Mouse (Mus musculus): Measurements from ENCODE around the gene Sae1. TPM values are rescaled to one million over a fixed set of nuclear protein-coding genes. Genes with fewer than 3 reads are reported as not detected.

Gene Sae1
- 22.5 and 31.0 TPM in 2 replicates for polyA plus RNA-seq (2012; ENCODE audit: insufficient read depth, insufficient read length, missing spikeins)

DNA sequence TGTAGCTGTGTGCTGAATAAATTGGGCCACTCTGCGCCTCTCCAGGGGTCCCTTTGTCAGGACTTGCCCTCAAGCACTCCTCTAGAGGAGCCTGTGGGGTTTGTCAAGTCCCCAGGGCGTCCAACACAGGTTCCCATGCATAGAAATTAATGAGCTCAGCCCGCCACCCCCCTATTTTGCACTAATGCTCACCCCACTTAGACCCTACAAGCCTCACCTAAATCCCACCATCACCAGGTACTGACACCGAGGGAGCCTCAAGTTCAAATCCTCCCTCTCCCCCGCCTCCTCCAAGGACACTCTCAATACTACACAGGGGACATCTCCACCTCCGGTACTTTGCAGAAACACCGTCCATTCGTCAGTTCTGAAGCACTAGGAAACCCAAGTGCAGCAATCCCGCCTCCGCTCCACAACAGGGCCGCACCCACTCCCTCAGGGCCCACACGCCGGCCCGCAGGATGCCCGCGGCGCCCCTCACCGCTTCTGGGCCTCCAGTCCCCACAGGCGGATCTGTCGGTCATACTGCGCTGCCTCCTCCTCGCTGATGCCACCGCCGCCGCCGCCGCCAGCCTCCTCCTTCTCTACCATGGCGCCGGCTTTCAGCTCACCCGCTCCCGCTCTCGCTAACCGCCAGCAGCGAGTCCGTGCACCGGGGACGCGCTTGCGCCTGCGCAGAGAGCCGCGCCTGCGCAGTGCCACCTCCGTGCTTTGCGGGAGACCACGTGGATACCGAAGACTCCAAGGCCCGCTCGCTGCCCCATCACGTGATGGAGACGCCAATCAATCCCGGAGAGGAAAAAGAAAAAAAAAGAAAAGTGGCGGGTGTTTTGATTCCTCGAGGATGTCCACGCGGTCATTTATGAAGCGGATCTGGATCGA, at the start of gene Sae1:
TSS of gene Sae1 (minus strand) at position 647 of the 882 bp plus-strand sequence.
- Histone ChIP-seq H3K4me3 (ENCODE audit: insufficient read depth, low read depth, low read length) (peak within 1 kb of the TSS; percentile 88), H3K4me1 (ENCODE audit: control insufficient read depth, insufficient read depth, insufficient read length, low read length) (no peaks in the 10 kb centered on the region), H3K27ac (replicated peaks; ENCODE audit: low read depth, low read length) (peak within 1 kb of the TSS; percentile 62; the same call in 1 of the 2 replicates)

DNA sequence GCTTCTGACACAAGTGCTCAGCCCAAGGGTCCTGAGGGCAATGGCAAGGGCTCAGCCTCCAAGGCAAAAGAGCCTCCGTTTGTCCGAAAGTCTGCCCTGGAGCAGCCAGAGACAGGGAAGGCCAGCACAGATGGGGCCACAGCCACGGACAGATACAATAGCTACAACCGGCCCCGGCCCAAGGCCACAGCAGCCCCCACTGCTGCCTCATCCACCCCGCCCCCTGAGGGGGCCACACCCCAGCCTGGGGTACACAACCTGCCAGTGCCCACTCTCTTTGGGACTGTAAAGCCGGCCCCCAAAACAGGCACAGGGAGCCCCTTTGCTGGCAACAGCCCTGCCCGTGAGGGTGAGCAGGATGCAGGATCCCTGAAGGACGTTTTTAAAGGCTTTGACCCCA, 47.5 kb upstream of the Sae1 start:
- Histone ChIP-seq H3K4me3 (ENCODE audit: insufficient read depth, low read depth, low read length) (no peak overlapping the region), H3K4me1 (ENCODE audit: control insufficient read depth, insufficient read depth, insufficient read length, low read length) (no peaks in the 10 kb centered on the region), H3K27ac (replicated peaks; ENCODE audit: low read depth, low read length) (no peak overlapping the region)

DNA sequence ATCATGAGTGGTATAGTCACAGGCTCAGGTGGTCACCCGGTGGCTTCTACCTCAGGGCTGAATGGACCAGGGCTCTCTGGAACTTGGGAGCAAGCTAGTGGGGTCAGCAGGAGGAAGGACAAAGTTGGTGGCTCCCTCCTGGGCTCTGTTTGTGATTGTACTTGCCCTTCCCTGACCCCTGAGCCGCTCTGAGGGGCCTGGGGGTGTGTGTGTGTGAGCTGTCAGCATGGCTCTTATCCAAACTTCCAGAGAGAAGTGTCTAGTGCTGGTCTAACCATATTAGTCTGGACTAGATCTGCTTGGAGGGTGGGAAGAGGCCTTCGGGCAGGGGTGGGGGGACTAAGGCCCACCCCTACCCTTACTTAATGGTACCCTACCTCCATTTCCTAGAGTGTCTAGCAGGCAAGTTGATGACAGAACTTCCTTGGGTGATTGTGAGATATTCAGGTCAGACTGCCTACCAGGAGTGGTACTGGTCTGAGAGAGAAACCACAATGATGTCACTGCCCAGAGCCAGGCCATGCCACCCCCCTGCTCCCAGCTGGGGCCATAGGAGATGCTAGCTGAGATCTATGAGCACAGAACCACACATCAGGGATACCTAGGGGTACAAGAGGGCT, 45.9 kb upstream of the Sae1 start:
- H3K27ac ChIP-seq (replicated peaks; ENCODE audit: low read depth, low read length), result no peak overlapping the region
- no peaks in the 10 kb centered on the region for H3K4me1 ChIP-seq (ENCODE audit: control insufficient read depth, insufficient read depth, insufficient read length, low read length)
- H3K4me3 ChIP-seq (ENCODE audit: insufficient read depth, low read depth, low read length), result no peak overlapping the region

DNA sequence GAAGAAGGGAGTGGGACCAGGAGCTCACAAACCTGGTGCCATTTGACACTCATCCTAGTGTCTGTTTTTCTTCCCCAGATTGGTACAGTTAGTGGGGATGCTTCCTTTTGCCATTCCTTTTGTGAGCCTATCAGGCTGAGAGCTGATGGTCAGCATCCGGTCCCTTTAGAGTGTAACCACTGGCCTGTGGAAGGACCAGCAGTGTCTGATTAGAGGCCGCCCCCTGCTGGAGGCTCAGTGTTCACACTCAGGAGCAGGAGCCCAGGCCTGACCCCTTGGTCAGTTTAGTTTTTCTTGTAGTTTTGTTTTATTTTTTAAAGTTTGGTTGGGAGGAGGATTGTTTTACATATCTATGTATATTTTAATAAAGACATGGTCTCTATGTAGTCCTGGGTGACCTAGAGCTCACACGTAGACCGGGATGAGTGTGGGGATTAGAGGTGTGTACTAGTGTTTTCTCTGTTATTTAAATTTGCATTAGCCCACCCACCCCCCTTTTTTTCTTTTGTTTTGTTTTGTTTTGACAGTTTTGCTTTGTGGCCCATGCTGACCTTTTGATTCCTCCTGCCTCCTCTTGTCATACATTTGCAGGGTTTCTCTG, 38.6 kb upstream of the Sae1 start:
- H3K27ac ChIP-seq (replicated peaks; ENCODE audit: low read depth, low read length), result no peak overlapping the region
- H3K4me1 ChIP-seq (ENCODE audit: control insufficient read depth, insufficient read depth, insufficient read length, low read length), result no peaks in the 10 kb centered on the region
- H3K4me3 ChIP-seq (ENCODE audit: insufficient read depth, low read depth, low read length), result no peak overlapping the region

DNA sequence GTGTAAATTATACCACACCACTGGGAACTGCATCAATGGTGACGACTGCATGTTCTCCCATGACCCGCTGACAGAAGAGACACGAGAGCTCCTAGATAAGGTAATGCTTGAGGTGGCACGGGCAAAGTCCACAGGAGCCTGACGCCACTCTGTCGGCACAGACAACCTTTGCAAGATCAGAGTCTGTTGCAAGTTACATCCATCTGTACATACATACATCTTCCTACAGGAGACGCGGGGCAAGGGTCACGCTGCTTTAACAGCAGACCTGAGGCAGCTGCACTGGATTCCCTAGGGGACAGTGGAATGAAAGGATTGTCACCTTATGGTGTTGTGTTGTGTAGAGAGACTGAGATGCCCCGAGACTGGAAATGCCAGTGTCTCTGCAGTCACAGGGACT, 38.1 kb upstream of the Sae1 start:
- no peaks in the 10 kb centered on the region for H3K4me1 ChIP-seq (ENCODE audit: control insufficient read depth, insufficient read depth, insufficient read length, low read length)
- no peak overlapping the region for H3K27ac ChIP-seq (replicated peaks; ENCODE audit: low read depth, low read length)
- no peak overlapping the region for H3K4me3 ChIP-seq (ENCODE audit: insufficient read depth, low read depth, low read length)

DNA sequence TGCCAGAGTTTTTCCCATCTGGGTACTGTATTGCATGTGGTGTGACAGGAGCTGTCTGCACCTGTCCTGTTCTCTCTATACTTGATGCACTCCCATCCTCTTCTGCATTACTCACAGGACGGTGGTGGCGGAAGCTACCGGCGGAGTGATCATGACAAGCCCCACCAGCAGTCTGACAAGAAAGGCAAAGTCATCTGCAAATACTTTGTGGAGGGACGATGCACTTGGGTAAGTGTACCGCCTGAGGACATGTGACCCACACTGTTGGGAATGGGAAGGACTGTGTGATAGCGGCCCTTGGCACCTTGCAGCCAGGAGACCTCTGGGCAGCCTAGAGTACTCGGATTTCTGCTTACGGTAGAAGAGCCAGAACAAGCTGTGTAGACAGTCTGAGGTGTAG, 36.1 kb upstream of the Sae1 start:
- Histone ChIP-seq H3K4me1 (ENCODE audit: control insufficient read depth, insufficient read depth, insufficient read length, low read length) (no peaks in the 10 kb centered on the region), H3K27ac (replicated peaks; ENCODE audit: low read depth, low read length) (no peak overlapping the region), H3K4me3 (ENCODE audit: insufficient read depth, low read depth, low read length) (no peak overlapping the region)

DNA sequence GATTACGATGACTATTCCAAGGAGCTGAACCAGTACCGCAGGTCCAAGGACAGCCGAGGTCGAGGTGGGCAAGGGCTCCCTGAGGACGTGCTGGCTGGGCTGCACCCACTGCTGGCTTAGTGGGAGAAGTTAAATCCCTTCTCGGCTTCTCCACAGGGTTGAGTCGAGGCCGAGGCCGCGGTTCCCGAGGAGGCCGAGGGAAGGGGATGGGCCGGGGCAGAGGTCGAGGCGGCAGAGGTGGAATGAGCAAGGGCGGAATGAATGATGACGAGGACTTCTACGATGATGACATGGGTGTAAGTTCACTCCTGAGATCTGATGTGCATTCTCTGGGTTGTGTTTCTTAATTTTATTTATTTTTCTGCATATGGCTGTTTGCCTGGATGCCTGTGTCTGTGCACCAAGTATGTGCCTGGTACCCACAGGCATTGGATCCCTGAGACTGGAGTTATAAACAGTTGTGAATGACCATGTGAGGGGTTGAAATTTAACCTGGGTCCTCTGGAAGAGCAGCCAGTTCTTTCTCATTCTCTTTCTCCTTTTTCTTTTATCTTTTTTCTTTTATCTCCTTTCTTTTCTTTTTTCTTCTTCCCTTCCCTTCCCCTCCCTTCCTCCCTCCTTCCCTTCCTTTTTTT, 34.7 kb upstream of the Sae1 start:
- no peak overlapping the region for H3K27ac ChIP-seq (replicated peaks; ENCODE audit: low read depth, low read length)
- H3K4me1 ChIP-seq (ENCODE audit: control insufficient read depth, insufficient read depth, insufficient read length, low read length), result no peaks in the 10 kb centered on the region

DNA sequence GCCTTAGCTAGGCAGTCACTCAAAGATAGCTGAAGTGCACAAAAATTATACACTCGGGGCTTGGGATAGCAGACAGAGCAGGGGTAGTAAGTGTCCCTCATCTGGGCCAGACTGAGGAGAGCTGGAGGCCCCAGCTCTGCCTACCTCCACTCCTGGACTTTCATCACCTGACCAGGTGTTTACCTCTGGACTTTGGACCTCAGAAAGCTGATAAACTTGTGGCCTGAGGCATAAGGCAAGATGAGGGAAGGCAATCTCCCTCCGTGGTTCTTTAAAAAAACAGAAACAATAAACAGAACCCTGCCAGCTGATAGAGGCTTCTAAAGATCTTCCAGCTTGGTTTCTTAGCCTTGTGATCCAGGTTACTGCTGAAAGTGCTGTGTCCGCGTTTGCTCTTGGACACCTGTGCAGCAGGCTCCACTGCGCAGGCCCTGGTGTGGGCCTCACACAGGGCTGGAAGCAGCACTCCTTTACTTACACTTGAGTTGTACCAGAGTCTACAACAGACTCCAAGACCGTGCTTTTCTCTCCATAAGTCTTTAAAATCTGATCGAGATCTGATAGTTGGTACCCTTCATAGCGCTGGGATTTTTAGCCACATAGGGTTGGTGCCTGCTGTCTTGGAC, 33.0 kb upstream of the Sae1 start:
- 0 out of 2 replicates have a peak, but pooled peaks cover 6% of the 10 kb centered on the region for H3K4me1 ChIP-seq (ENCODE audit: control insufficient read depth, insufficient read depth, insufficient read length, low read length)
- H3K4me3 ChIP-seq (ENCODE audit: insufficient read depth, low read depth, low read length), result no peak overlapping the region
- H3K27ac ChIP-seq (replicated peaks; ENCODE audit: low read depth, low read length), result no peak overlapping the region

More for the DNA sequence above, 34.7 kb upstream of the Sae1 start:
- no peak overlapping the region for H3K4me3 ChIP-seq (ENCODE audit: insufficient read depth, low read depth, low read length)

DNA sequence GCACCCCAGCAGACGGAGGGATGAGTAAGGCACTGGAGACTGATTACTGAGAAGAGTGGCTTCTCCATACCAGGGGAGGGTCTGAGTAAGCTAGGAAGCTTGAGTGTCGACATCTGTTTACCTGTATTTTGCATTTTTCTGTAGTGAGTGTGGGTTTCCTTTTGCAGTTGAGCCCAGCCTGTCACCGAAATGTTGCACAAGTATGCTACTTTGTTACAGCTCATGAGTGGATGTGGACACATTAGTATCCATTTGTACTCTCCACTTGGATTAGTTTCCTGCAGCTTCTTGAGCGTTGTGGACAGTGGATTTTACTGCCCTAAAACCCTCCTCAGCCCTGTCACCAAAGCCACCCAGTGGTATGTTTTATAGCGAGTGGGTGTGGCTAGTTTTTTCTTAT, 31.1 kb upstream of the Sae1 start:
- H3K27ac ChIP-seq (replicated peaks; ENCODE audit: low read depth, low read length), result no peak overlapping the region
- H3K4me3 ChIP-seq (ENCODE audit: insufficient read depth, low read depth, low read length), result no peak overlapping the region
- H3K4me1 ChIP-seq (ENCODE audit: control insufficient read depth, insufficient read depth, insufficient read length, low read length), result 0 out of 2 replicates have a peak, but pooled peaks cover 6% of the 10 kb centered on the region

DNA sequence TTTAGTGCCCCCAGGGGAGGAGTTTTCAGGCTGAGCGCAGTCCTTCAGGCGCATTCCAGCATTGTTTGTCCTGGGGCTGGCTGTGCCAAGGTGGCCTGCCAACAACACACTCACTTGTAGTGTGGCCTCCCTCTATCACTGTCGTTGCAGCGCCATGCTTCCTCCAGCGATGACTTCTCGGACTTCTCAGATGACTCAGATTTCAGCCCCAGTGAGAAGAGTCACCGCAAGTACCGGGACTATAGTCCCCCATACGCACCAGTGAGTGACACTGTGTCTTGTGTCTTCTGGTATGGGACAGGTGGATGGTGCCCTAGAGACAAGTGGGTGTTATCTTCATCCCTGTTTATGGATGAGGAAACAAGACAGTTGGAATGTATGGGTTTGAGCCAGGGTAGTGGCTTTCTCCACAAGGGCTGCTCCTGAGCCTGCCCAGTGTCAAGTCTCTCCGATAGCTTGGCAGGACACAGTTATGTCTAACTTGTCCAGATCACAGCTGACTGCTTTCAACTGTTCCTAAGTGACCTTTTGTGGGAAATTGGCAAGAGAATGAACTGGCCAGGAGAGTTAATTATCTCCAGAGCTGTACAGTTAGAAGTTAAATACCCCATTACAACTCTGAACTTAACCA, 29.6 kb upstream of the Sae1 start:
- Histone ChIP-seq H3K27ac (replicated peaks; ENCODE audit: low read depth, low read length) (peak overlapping the region; percentile 65), H3K4me1 (ENCODE audit: control insufficient read depth, insufficient read depth, insufficient read length, low read length) (0 out of 2 replicates have a peak, but pooled peaks cover 6% of the 10 kb centered on the region), H3K4me3 (ENCODE audit: insufficient read depth, low read depth, low read length) (peak overlapping the region; percentile 9; the same call in 1 of the 2 replicates)

DNA sequence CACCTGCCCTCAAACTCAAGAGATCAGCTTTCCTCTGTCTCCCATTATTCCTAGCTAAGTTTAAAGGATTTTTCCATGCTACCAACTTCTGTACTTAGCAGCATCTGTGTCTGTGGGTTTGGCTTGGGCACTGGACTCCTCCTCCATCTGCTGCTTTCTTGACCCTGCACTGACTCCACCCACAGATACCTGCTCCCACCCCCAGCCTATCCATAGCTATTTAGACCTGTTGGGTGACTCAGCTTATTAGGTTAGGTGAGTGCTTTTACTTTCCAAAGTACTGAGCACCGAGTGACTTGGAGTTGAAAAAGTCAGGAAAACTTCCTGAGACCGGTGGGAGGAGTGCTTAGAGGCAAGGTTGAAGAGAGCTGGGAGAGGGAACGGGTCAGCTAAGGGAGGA, 27.8 kb upstream of the Sae1 start:
- Histone ChIP-seq H3K27ac (replicated peaks; ENCODE audit: low read depth, low read length) (no peak overlapping the region), H3K4me3 (ENCODE audit: insufficient read depth, low read depth, low read length) (no peak overlapping the region), H3K4me1 (ENCODE audit: control insufficient read depth, insufficient read depth, insufficient read length, low read length) (0 out of 2 replicates have a peak, but pooled peaks cover 6% of the 10 kb centered on the region)

DNA sequence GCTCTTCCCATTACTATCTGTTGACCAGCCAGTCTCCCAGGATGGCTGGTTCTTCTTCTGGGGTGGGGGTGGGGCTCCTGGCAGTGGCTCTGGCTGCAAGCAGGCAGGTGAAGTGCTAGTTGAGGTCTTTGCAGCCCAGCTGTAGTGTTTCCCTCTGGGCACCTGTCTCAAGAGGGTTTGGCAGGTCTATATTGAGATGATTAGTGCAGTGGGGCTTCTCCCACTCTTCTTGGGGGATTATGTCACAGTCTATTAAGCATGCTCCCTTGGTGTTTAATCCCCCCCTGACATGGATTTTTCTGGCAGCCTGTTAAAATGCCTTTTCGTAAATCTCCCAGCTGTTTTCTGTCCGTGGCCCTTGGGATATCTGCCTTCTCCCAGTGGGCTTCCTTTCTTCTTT, 25.3 kb upstream of the Sae1 start:
- Histone ChIP-seq H3K27ac (replicated peaks; ENCODE audit: low read depth, low read length) (no peak overlapping the region), H3K4me3 (ENCODE audit: insufficient read depth, low read depth, low read length) (no peak overlapping the region), H3K4me1 (ENCODE audit: control insufficient read depth, insufficient read depth, insufficient read length, low read length) (0 out of 2 replicates have a peak, but pooled peaks cover 6% of the 10 kb centered on the region)

DNA sequence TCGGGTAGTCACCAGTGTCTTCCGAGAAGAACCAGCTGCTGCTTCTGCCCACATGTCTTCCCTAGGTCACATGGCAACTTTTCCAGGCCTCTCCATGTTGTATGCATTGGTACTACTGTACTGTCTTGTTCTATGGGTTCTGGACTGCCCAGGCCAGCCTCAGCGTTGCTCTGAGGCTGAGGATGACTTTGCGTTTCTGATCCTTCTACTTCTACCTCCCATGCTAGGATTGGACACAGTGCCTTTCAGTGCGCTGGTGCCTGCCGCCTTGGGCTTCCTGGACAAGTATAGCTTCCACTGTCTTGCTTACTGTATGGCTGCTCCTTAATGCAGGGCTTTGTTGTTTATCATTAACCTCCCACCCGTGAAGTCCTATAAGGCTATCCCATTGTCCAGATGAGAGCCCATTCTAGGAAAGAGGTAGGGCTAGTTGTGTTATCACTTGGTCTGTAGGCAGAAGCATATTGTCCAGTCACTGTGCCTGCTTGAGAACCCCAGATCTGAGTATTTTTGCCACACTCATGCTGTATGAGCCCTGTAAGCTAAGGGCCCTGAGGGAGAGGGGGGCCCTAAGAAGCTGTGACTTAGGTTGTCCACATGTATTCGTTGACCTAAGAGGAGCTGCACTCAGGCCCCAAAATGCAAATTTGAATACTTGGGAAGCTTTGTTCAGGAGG, 24.8 kb upstream of the Sae1 start:
- Histone ChIP-seq H3K4me3 (ENCODE audit: insufficient read depth, low read depth, low read length) (no peak overlapping the region), H3K4me1 (ENCODE audit: control insufficient read depth, insufficient read depth, insufficient read length, low read length) (0 out of 2 replicates have a peak, but pooled peaks cover 6% of the 10 kb centered on the region), H3K27ac (replicated peaks; ENCODE audit: low read depth, low read length) (no peak overlapping the region)

DNA sequence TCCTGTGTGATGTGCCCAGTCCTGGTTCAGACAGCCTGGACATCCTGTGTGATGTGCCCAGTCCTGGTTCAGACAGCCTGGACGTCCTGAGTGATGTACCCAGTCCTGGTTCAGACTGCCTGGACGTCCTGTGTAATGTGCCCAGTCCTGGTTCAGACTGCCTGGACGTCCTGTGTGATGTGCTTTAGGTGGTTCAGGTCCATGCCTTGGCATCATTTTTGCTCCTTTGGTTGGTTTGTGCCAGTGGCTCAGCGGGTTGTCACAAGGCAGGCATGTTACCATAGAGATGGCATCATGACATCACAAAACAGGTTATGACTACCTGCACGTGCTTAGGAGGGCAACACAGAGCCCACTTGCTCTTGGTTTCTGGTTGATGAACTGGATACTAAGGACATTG, 23.5 kb upstream of the Sae1 start:
- H3K27ac ChIP-seq (replicated peaks; ENCODE audit: low read depth, low read length), result no peak overlapping the region
- peaks cover 8% of the 10 kb centered on the region; the same call in 1 of the 2 replicates for H3K4me1 ChIP-seq (ENCODE audit: control insufficient read depth, insufficient read depth, insufficient read length, low read length)
- no peak overlapping the region for H3K4me3 ChIP-seq (ENCODE audit: insufficient read depth, low read depth, low read length)

Data from brown adipose tissue, adult 24 weeks (tissue).